Mouse (Mus musculus) embryonic stem cell, embryonic (primary cell): ENCODE measurements at regions not wholly inside any gene's neighbourhood (a gene's known extent, or its start where the extent isn't known, plus 50 kb on each side); places are given as distances from the start of the nearest gene placed in this dataset.

Source experiments
- CTCF ChIA-PET, 4 experiments: fragments of 300-600 bp in 2 of 4; fragments of 350-600 bp in 2 of 4; sonication (Branson Sonifier 250); formaldehyde crosslinking; loops; one replicate each; lab custom pipeline; 2022; ENCODE audit warnings: inconsistent platforms in 2 of 4; lab: Charles Lee
- POLR2A ChIA-PET, 4 experiments: fragments of 300-600 bp in 2 of 4; fragments of 350-600 bp in 2 of 4; sonication (Branson Sonifier 250); formaldehyde crosslinking; loops; one replicate each; lab custom pipeline; 2022; ENCODE audit warnings: antibody characterized with exemption in 4 of 4, inconsistent platforms in 1 of 4; lab: Charles Lee

DNA sequence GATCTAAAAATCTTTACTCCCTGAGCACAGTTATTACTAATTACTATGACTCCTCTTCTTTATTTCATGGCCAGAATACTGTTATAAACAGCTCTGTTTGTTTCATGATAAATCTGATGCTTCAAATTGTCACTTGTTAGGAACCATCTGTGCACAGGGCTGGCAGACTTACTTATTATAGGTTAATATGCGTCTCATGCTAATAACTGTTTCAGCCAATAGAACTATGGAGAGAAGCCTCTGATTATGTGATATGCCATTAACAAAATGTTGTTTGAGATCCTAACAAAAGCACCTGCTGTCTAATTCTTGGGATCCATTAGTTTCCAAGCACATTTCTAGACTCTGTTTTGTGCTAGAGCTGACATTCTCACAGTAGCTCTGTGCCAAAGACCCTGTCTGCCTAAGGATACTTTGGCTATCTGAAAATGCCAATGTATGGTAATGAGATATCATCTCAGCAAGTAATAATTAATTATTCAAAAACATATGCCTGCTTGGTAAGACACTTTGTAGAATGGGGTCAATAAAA lies 318.1 kb downstream of the Grb14 start:
- POLR2A ChIA-PET, result interaction anchor here in 1 of 4 experiments (0.6 kb wide), 1 partner anchor 8 kb away, joined by 4 read pairs; no protein-coding TSS in a partner anchor
- CTCF ChIA-PET, result no interaction called here

DNA sequence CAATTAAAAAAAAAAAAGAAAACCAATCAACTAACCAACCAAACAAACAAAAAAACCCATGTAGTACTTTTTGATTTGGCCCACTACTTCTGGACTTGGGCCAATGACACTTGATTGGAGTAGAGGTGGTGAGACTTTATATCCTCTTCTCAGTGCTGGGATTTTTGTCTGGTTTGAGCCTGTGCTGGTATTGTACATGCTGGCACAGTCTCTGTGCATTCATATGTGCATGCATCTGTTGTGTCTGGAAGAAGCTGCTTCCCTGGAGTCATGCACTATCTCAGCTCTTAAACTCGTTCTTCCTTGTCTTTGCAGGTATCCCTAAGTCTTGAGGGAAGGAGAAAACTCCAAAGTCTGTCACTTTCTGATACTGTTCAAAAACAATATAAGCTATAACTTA lies 328.8 kb downstream of the Grb14 start:
- ChIA-PET POLR2A (no interaction called here), CTCF (no interaction called here)

DNA sequence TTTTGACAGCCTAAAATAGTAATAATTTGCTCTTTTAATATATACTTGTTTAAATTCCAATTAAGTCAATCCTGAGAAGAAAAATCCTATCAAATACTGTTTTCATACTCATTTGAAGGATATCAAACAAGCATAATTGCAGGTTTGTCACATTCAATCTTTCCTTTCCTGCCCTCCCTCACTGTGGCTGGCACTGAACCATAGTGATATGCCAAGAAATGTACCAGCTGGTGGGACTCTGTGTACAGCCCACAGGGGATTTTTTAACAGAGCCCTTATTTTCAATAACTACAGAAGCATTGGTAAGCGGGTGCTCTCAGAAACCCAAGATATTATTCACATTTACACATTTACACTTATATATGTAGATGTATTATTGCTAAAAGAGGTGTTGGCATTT lies 333.3 kb downstream of the Grb14 start:
- CTCF ChIA-PET, result no interaction called here

DNA sequence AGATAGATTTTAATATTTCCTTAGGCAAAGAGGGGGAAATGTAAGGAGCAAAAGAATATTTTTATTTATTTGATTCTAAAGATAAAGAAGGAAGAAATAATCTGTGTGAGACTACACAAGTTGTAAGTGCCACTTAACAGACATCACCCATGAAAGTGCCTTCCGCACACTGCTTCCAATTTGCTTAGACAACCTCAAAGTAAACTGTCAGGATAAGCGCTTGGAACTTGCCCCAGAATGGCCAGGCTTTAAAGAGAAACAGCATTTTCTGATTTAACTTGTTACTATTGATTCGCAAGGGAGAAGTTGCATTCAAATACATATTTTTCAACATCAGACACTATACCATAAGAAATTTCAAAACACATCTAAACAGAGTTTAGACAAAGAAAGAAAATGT lies 333.8 kb downstream of the Grb14 start:
- ChIA-PET POLR2A (no interaction called here), CTCF (no interaction called here)

More for the DNA sequence above, 333.3 kb downstream of the Grb14 start:
- POLR2A ChIA-PET, result no interaction called here

DNA sequence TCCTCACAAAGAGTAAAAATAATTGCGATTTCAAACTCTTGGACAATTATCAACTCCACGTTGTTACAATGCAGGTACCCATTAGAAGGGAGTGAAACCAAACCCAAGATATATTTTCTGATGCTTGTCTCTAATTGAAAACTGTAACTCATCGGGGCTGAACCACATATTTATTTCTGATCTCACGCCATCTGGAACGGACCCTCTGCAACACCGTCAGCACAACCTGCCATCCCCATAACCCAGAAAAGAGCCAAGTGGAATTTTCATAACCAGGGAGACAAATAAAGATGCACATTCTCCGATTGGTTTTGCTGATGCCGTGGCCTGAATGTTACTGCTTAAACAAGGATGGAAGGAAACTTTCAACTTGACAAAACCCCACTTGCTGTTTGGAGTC lies 338.0 kb downstream of the Grb14 start:
- CTCF ChIA-PET, result no interaction called here
- POLR2A ChIA-PET, result no interaction called here

DNA sequence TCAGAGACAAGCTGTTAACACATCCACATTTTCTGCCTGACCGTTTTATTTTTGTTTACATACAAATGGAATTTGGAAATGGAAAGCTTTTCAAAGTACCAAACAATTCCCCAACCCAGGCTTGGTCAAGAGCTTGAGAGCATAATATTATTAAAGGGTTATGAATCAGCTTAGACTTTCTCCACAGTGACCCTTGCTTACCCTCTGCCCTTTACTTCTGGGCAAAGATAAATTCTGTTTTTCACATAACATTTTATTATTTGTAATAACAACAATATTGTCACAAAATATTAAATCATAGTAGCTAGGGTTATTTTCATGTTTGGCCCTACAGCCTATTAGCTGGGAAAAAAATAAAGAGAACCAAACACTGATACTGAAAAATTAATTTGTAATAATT lies 375.2 kb downstream of the Grb14 start:
- ChIA-PET POLR2A (no interaction called here), CTCF (no interaction called here)

DNA sequence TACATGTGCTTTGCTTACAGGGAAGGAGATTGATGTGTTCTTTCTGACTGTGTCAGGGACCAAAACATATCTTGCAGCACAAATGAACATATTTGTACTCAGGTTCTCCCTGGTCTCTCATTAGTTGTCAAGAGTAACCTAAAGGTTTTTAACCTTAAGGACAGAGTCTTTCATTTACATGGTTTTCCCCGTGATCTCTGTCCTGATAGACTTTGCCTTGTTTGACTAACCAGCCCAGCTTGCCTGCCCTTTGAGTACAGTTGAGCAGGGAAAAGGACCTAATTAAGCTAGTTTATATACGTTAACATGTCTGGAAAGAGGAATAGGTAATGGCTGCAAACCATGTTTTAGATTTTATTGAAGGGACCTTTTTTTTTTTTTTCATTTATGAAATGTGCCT lies 407.9 kb downstream of the Grb14 start:
- POLR2A ChIA-PET, result interaction anchor here in 1 of 4 experiments (0.7 kb wide), 1 partner anchor 1160 kb away, joined by 3 read pairs; no protein-coding TSS in a partner anchor
- CTCF ChIA-PET, result no interaction called here

DNA sequence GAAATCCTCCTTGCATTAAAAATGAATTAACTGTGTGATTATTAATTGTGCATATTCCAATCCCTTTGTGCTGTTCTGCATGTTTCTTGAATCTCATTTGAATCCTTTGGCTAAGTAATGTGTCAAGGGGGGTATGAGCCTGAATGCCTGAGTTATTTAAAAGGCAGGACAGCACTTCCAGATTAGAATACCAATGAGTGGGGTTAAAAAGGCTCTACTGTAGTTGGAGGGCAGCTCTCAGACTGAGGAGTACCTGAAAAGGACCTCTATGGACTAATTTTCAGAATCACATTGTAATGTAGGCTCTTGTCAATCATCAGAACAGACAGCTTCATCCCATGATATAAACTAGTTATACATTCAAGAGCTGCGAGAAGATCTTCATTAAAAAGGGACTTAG lies 417.9 kb downstream of the Grb14 start:
- CTCF ChIA-PET, result no interaction called here
- POLR2A ChIA-PET, result no interaction called here

DNA sequence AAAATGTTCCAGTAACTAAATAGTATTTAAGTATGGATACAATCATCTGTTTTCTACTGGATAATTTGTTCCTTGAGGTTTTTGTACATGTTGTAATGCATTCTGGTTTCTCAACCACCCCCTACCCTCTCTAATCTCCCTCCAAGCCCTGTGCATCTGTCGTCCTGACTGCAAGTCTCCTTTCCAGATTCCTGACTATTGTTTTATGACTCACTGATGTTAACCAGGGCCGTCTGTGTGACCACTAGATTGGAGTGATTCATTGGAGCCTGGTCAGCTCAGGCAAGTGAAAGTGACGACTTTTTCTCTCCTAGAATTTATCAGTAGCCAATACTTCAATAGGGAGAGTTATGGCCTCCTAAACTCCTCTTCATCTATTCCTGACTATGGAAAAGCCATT lies 442.5 kb downstream of the Grb14 start:
- ChIA-PET POLR2A (interaction anchor here in 1 of 4 experiments (0.6 kb wide), 1 partner anchor 1205 kb away, joined by 4 read pairs; no protein-coding TSS in a partner anchor), CTCF (no interaction called here)

DNA sequence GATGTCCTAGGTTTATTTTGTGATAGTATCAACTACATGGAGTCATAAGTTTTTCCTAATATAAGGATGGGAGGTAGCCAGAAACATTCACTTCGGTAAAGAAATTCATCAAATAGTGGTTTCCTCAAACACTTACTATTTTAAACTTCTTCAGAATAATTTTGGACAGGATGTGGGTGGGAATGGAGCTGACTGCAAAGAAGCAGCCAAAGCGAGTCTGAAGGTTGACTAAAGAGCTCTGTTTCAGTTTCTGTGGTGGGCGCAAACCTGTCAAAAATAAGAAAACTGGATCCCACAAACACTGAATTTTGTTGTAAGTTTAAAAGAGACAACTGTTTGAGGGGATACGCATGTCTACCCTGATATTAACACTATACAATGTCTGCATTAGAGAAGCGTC lies 438.2 kb upstream of the Fign start:
- POLR2A ChIA-PET, result no interaction called here
- CTCF ChIA-PET, result no interaction called here

DNA sequence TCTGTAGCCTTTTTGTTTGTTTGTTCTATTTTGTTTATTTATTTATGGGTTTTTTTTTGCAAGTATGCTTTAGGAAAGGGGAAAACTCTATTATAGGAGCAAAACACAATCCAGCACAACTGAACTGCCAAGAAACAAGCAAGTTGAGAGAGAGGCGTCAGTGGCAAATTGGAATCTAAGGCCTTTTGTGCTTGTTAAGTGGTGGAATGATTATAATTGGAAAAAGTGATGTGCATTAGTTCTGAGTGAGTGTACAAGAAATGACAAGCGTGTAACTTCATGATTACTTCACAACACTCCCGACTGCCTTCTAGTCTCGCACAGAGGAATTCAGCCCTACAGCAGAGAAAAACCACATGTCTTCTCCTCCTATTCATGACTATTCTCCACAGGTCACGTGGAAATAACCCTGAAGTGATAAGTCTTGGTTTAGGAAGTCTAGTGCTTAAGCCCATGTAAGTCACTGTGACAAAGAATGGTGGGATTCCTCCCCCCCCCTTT lies 437.6 kb upstream of the Fign start:
- ChIA-PET CTCF (no interaction called here), POLR2A (no interaction called here)

DNA sequence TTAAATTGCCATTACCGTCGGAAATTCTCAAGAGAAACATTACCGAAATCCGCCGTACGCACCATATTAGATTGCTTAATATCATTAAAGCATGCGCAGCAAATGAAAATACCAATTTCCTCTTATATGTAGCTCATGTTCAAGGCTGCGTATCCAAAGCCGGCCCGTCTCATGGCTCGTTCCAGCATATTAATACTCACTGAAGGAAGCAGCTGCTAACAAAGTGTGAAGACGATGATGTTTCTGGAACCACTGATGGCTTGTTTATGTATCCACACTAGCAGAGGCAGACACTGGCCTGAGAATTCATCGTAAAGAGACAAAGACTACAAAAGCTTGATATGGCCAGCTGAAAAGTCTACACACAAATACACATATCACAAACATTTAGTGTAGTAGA lies 437.0 kb upstream of the Fign start:
- ChIA-PET CTCF (no interaction called here), POLR2A (no interaction called here)

DNA sequence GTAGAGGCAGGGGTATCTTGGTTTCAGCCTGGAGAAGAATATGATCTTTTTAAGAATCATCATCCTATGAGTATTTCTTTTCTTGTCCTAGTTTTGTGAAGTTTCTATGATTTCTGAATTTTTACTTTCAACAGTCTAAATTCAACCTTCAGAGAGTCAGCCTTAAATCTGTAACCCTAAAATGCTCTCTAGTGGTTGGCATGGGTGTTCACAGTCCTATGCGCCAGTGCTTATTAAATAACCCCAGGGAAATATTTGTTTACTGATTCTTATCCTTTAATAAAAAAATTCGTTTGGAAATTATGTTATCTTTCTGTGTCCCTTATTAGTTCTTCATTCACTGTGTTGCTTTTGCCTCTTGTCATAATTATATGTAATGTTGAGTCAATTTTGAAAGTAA lies 436.5 kb upstream of the Fign start:
- ChIA-PET POLR2A (no interaction called here), CTCF (no interaction called here)

DNA sequence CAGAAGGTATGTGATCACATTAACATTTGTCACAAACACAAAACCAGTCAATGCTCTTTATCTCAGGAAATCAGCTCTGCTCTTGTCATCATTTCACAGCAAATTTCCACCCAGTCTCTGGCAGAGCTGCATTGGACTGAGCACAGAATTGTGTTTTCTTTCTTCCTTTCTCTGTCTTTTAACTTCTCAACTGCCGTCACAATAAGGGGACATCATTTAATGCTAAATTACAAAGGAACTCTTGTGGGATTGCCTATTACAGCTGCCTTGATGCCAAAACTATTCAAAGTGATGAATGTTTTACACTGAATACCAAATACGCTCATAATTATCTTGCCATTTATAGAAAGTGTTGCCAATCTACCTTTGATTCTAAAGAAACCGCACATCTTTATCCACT lies 424.9 kb upstream of the Fign start:
- ChIA-PET CTCF (no interaction called here), POLR2A (no interaction called here)

DNA sequence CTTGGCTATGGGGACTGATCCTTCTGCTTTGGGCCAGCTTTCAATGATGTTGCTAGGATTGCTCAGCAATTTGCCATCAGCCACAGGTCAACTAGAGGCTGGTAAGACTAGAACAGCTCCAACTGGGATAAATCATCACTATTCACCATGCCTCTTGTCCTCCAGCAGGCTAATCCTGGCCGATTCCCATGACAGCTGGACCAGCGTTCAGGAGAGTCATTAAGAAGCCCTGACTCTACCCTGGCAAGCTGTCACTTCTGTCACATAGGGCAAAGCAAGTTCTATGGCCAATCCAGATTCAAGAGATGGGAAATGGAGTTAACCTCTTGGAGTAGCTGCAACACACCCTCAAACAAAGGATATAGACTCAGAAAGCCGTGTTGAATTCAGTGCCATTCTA lies 424.4 kb upstream of the Fign start:
- CTCF ChIA-PET, result no interaction called here
- POLR2A ChIA-PET, result no interaction called here

DNA sequence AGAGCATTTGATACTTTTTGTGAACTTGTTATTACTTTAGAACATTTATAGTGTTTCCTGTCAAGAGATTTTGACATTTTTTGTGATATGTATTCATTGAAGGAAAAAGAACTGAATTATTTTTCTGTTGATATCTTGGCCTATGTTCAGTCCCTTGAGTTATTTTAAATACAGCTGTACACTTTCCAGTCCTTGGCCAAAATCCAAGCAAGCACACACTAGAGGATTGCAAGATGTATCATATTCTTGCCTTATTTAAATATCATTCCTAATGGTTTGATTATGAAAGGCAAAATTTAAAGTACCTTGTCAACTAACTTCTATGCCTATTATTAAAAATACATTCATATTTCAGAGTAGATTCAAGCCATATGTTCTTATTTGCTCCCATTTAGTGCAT lies 397.9 kb upstream of the Fign start:
- ChIA-PET CTCF (no interaction called here), POLR2A (no interaction called here)

DNA sequence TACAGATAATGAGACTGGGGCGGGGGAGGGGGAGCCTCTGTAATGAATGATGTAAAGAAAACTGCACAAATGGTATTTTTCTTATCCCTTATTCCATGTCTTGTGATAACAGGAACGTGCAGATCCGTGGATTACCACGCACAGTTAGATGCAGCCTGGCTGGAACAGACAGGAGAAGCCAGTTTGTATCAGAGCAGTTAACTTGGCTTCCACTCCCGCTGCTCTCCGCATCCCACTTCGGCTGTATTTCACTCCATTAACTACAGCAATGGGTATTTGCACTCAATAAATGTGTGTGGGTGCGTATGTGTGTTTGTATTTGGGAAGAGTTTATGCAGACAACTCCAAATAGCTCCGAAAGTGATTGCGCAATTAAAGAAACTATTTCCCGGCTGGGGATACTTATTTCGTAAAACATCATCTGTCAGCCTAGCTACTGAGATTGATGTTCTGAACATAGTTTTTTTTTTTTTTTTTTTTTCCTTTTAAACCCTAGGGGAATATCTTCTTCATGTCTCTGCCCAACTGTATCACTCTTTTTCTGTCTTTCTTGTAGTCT lies 368.7 kb upstream of the Fign start:
- ChIA-PET POLR2A (interaction anchor here in 1 of 4 experiments (0.6 kb wide), 1 partner anchor 725 kb away, joined by 3 read pairs; no protein-coding TSS in a partner anchor), CTCF (interaction anchor here in 2 of 4 experiments (0.6 to 0.7 kb wide), 3 partner anchors 8 to 376 kb away, joined by 3 to 5 read pairs (median 4); no protein-coding TSS in a partner anchor)

DNA sequence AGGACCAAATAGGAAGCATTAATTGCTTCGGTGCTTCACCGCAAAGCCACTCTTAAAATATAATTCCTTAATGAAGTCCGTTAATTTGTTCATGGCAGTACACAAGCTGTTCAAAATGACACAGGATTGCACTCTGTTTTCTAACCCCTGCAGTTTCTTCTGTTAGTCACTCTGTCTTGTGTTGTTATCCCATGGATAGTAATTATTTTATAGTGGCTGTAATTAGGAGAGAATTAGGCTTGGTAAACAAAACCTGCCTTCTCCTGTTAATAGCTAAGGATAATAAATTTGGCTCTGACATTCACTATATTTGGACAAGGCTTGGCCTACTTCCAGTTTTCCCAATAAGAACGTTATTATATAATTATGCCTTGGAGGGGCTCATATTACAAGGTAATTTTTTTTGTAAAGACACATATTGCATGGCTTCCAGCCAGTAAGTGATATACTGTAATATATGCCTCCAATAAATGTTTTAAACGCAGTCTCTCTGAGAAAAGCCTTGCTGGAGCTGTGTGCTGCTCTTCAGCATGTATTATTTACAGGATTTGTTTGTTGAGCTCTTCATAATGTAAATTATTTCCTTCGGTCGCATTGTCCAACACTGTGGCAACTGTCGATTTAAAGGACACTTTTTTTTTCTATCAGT lies 364.8 kb upstream of the Fign start:
- CTCF ChIA-PET, result no interaction called here
- POLR2A ChIA-PET, result interaction anchor here in 1 of 4 experiments (0.6 kb wide), 1 partner anchor 39 kb away, joined by 3 read pairs; no protein-coding TSS in a partner anchor

DNA sequence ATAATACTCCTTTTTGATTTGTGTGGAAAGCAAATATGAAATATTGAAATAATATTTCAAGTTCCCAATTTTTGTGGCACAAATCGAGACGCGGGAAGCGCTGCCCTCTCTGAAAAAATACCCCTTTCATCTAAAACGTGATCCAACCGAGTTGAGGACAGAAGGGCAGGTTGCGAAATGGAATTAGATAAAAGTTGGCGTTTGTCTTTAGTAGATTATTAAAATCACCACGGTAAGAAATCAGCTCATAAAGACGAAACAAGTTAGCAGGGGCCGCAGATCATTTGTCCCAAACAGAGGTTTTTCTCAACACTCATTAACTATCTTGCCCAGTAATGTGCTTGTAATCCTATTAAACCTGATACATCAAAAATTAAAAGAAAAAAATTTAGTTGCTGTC lies 364.2 kb upstream of the Fign start:
- CTCF ChIA-PET, result no interaction called here
- POLR2A ChIA-PET, result no interaction called here

DNA sequence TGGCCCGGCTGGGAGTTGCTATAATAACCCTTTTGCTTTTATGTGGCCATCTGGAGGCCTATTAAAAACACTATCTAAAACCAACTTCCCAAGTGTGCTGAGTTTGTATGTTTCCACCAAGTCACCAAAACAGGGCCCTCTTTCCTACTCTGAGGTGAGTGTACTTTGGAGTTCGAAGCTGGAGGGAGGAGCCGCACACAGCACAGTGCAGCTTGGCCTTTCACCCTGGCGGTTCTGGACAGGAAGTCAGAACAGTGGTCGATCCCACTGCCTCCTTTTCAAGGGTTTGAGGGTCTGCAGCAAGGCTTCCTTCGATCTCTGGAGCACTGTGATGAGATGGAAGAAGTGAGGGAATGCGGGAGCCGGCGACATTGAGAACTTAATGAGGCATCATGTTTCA lies 363.8 kb upstream of the Fign start:
- ChIA-PET POLR2A (no interaction called here), CTCF (interaction anchor here in 1 of 4 experiments (0.6 kb wide), 1 partner anchor 487 kb away, joined by 4 read pairs; no protein-coding TSS in a partner anchor)

DNA sequence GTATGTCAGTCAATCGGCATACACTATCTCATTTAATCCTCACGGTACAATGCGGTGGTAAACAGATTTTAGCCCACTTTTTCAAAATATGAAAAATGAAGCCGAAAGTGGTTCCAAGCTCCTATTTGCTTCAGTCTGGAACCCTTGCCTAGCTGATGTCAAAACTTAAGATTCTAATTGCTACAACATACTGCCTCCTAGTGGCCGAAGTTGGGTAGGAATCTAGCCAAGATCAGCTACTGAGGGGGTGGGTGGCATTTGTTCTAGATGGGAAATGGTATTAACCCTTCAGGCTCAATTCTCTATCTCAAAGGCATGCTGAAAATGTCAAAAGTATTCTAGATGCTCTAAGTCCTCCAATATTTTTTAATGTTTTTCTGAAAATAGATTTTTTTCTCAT lies 360.3 kb upstream of the Fign start:
- ChIA-PET CTCF (interaction anchor here in 3 of 4 experiments (0.5 to 1.5 kb wide), 6 partner anchors 8 to 758 kb away, joined by 3 to 7 read pairs (median 4); no protein-coding TSS in a partner anchor), POLR2A (no interaction called here)
